Mouse (Mus musculus) cerebellum, adult 2 months (tissue): ENCODE measurements at regions not wholly inside any gene's neighbourhood (a gene's known extent, or its start where the extent isn't known, plus 50 kb on each side); places are given as distances from the start of the nearest gene placed in this dataset.

ENCODE experiments used
- CTCF ChIP-seq: fragments of 200-500 bp; IDR thresholded peaks from 2 replicates; pipeline ENCODE4 v1.5.1; 2011; ENCODE audit warnings: low read depth, mild to moderate bottlenecking, control low read depth, low read length, moderate library complexity, borderline replicate concordance; ENCODE audit not compliant: insufficient read depth
- POLR2A ChIP-seq: fragments of 200-500 bp; IDR thresholded peaks from 2 replicates; pipeline ENCODE4 v1.6.1; 2011; ENCODE audit warnings: low read length, control low read depth, borderline replicate concordance; ENCODE audit not compliant: insufficient read depth

GRCm38 (mm10) chrX:12249071-12249470, 88.9 kb upstream of the Bcor start:
- no peak for TF ChIP-seq CTCF
- TF ChIP-seq POLR2A = no peak
